Mouse (Mus musculus) liver, postnatal 0 days (tissue): ENCODE measurements around the gene Cmklr1.

Experiments used
- CTCF ChIP-seq: sonication (generic); IDR thresholded peaks from 2 replicates; pipeline ENCODE4 v1.5.1; 2016; ENCODE audit warnings: antibody characterized with exemption, low read depth
- EP300 ChIP-seq: IDR thresholded peaks from 2 replicates; pipeline ENCODE4 v1.6.1; 2016; ENCODE audit warnings: antibody characterized with exemption, low read depth, mild to moderate bottlenecking

DNA sequence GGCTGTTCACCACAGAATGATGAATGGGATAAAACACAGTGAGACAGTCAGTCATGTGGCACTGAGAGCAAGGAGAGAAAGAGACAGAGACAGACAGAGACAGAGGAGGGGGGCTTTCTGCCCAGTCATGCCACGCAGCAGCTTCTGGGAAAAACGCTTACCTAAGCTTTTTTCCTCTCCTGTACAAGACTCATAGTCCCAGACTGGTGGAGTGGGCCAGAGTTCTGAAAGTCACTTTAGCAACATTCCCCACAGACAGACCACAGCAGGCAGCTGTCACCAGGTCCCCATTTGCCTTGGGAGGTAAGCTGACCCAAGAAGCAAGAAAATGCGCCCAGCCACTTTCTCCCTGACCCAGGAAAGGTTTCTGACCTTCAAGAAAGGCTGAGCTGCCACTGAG lies 32.2 kb upstream of the Cmklr1 start:
- TF ChIP-seq CTCF (no peak), EP300 (no peak)
